Mouse (Mus musculus): ENCODE measurements at regions not wholly inside any gene's neighbourhood (a gene's known extent, or its start where the extent isn't known, plus 50 kb on each side); places are given as distances from the start of the nearest gene placed in this dataset.
A peak's percentile ranks its signal among the peaks of the same experiment; 100 is the strongest.

DNA sequence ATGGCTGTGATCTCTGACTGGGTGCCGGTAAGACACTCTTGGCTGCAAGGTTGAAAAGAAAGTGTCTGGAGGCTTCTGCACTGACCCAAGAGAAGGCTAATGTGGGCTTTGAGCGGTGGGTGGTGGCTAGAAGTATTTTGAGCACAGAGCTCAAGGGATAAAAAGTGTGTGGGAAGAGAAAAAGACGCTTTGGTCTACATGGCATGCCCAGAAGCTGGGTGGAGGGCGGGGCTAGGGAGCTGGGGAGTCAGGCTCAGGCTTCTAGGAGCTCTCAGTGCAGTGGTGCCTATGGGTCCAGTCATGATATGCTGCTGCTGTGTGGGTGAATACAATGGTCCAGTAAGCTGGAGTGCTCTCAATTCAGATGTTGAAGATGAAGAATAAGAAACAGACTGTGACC, 152.1 kb downstream of the Efnb1 start:
- no peak for DNase-seq

DNA sequence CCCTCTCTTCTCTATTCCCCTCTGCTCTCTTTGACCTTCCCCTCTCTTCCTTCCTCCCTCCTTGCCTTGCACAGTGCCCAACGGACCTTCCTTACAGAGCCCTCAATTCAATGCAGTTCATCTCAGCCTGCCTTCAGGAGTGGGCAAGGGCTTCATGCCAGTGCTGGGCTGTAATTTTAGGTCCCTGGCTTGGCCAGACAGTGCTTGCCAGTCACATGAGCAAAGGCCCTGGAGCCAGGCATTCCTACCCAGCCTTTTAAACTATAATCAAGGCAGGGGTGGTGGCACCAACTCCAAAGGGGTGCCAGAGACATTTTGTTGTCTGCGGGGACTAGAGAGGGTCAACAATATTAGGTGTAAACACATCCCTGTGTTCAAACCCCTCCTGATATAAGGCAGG, 150.9 kb downstream of the Efnb1 start:
- DNase-seq: no peak

- peak; percentile 37 for DNase-seq
Measured at GRCm38 (mm10) chrX:99285611-99286010, 149.7 kb downstream of the Efnb1 start.

DNA sequence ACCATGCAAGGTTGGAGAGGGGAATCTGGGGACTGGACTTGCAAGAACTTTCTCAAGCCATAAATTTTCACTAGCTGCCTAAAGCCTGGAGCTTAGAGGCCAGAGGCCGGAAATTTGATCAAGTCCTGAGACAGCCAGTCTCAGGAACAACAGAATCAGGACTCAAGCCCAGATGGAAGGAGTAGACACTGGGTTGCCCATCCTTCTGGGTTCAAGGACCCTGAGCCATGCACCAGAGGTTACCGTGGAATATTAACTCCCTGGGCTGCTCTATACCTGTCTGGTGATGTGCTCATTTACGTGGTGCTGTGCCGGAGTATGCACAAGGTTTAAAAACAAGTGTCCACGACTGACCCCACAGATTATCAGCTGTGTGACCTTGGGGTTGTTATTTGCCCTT, 145.1 kb downstream of the Efnb1 start:
- DNase-seq: no peak

DNA sequence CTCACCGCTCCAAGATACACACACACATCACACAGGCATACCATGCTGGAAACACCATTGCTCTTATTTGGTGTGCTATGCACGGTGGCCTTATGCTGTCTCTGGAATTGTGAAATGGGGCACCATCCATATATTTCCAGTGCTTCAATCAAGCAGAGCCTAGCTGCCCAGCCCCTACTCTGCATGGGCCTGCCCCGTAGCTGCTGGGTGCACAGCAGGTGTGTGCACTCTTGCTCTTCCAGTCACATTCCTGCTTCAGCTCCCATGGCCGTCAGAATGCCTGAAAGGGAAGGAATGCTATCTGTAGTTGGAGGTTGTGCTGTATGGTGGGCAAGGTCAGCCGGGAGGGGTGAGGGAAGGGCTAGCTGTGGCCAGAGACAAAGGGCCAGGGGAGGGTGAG, 144.6 kb downstream of the Efnb1 start:
- no peak for DNase-seq

- DNase-seq: no peak
Measured at GRCm38 (mm10) chrX:99275536-99275935, 139.6 kb downstream of the Efnb1 start.

GRCm38 (mm10) chrX:99271908-99272307, 136.0 kb downstream of the Efnb1 start:
- DNase-seq: no peak

- DNase-seq: no peak
Measured at GRCm38 (mm10) chrX:99249038-99249607, 113.2 kb downstream of the Efnb1 start.

GRCm38 (mm10) chrX:99248181-99248580, 112.3 kb downstream of the Efnb1 start:
- no peak for DNase-seq

- no peak for DNase-seq
Measured at GRCm38 (mm10) chrX:99246704-99247103, 110.8 kb downstream of the Efnb1 start.

GRCm38 (mm10) chrX:99246051-99246450, 110.1 kb downstream of the Efnb1 start:
- DNase-seq: no peak

GRCm38 (mm10) chrX:99245541-99245940, 109.6 kb downstream of the Efnb1 start:
- no peak for DNase-seq

GRCm38 (mm10) chrX:99243251-99243650, 107.3 kb downstream of the Efnb1 start:
- no peak for DNase-seq

- peak; percentile 7 for DNase-seq
Measured at GRCm38 (mm10) chrX:99241684-99242118, 105.8 kb downstream of the Efnb1 start.

DNA sequence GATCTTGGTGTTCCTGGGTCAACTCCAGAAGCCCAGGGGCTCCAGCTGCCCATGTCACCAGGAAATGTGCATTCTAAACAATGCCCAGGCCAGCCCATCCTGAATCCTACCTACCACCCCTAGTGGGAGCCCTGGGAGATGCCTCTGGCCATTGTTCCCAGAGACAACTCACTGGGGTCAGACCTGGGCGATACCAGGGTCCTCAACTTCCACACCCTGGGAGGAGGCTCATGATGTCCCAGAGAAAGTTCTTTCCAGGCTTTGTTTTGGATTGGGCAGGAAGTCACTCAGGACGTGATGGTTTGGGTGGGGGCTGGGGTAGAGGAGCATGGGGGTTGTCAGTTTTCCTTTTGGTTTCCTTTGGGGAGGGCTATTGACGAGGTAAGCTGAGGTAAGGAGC, 97.1 kb downstream of the Efnb1 start:
- no peak for DNase-seq

GRCm38 (mm10) chrX:99232331-99232730, 96.4 kb downstream of the Efnb1 start:
- DNase-seq: no peak

DNA sequence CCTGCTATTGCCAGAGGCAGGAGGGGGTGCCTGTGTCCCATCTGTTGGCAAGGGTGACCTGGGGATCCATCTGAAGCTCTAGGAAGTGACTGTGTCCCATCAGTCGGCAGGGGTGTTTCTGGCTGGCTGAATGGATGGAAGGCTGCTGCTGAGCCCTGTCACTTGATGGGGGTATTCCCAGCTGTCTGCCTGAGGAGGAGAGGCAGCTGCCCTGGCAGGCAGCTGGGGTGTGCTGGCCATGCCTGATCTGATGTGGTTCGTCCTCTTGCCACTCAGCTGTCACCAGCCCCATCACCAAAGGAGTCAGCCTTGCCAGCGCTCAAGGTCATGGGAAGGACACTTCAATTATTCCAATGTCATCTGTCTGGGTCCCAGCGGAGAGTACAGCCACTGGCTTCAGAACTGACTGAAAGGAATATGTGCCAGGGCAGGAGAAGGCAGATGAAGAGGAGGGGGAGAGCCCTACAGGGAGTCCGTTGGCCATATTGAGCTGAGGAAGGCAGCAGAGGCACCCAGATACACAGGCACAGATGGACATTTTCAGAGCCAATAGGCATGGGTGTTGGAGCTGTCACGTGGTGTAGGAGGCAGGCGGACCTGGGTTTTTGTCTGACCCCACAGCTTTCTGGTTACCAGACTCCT, 89.3 kb downstream of the Efnb1 start:
- DNase-seq: no peak

GRCm38 (mm10) chrX:99222017-99222416, 86.1 kb downstream of the Efnb1 start:
- no peak for DNase-seq

DNA sequence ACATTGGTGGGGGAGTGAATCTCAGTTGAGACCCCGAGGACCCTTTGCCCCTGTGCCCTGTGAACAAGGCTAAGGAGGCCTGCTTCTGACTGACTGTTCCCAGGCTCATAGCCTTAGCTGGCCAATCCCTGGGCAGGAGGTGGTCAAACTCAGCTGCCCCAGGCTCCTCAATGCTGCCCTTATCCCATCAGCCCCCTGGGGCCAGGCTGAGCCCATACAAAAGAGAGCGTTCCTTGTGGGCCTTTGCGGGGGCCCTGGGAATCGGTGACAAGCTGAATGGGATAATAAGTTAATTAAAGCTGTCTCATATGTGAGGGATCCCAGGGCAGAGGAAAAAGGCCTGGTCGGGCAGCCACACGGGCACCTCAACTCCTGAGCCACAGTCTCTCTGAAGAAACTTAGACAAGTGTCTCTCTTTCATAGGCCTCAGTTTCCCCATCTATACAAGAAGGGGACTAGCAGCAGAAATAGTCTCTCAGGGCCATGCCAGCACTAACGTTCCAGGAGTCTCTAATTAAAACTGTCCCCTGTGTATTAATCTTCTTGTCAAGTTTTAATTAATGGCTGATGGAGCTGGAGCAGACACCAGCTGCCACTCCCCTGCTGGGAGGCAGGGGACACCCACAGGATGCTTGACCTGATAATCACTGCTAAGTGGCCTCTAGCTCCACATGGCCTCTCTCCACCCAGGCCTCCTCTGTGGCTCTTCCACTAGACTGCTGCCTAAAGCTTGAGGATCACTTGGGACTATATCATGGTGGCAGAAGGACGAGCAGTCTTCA, 84.9 kb downstream of the Efnb1 start:
- DNase-seq: no peak

- DNase-seq: no peak
Measured at GRCm38 (mm10) chrX:99218213-99218612, 82.3 kb downstream of the Efnb1 start.

GRCm38 (mm10) chrX:99216633-99217459, 80.9 kb downstream of the Efnb1 start:
- DNase-seq: peak; percentile 24

DNA sequence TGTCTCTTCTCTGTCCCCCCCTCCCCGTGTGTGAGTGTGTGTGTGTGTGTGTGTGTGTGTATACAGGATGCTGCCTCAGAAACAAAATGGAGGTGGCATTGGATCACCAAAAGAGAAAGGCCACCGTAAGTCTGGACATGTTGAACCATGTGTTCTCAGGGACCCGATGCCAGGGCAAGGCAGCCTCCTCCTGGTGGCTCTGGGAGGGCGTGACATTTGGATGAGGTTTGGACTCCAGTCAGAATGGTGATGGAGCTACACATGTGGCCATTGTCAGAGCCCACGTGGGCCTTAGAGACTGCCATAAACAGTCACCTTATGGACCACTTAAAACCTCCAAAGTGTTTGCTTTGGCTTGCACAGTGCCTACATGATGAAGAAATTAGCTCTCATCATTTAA, 80.0 kb downstream of the Efnb1 start:
- DNase-seq: no peak

DNA sequence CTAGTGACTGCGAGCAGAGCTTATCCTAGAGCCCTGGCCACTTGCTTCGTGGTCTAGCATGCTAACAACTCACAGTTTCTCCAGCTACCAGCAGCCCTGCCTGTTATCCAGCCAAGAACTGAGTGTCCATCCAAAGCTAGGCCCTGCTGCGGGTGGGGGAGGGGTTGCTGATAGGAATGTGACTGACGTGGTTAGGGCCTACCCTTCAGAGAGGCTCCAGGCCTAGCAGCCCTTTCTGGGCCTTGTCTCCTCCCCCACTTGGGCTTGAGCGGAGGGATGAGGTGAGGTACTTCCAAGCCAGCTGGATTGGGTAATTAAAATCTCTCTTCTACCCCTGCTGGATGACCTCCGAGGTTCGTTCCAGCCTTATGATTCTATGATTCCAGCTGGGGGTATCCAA, 79.2 kb downstream of the Efnb1 start:
- no peak for DNase-seq
